Mouse (Mus musculus): ENCODE measurements around the gene Nup107. TPM values are rescaled to one million over a fixed set of nuclear protein-coding genes. Genes with fewer than 3 reads are reported as not detected.

Nup107 gene
- polyA plus RNA-seq, 1 experiment from 2014 or later, result 107 TPM

GRCm38 (mm10) chr10:117781021-117781725 is 11.3 kb downstream of the Nup107 start:
- Histone ChIP-seq H3K36me3 (replicated peaks) (peaks cover 100% of the 10 kb centered on the region), H3K9me3 (no peaks in the 10 kb centered on the region), H3K27me3 (replicated peaks; ENCODE audit: low read depth, poor library complexity, severe bottlenecking) (no peaks in the 10 kb centered on the region), H3K4me3 (no peak overlapping the region), H3K4me1 (no peaks in the 10 kb centered on the region), H3K27ac (replicated peaks) (no peak overlapping the region)
- DNase-seq (ENCODE audit: low spot score), result no peak
- 96% methylated on average over 17 of the region's 17 CpGs for WGBS

- no peak for DNase-seq (ENCODE audit: low spot score)
- 96% methylated on average over 6 of the region's 6 CpGs for WGBS
- no peak overlapping the region for H3K27ac ChIP-seq (replicated peaks)
- no peaks in the 10 kb centered on the region for H3K27me3 ChIP-seq (replicated peaks; ENCODE audit: low read depth, poor library complexity, severe bottlenecking)
- peaks cover 100% of the 10 kb centered on the region for H3K36me3 ChIP-seq (replicated peaks)
- H3K4me1 ChIP-seq, result no peaks in the 10 kb centered on the region
- no peaks in the 10 kb centered on the region for H3K9me3 ChIP-seq
- no peak overlapping the region for H3K4me3 ChIP-seq
Observed at GRCm38 (mm10) chr10:117780306-117780911, 12.1 kb downstream of the Nup107 start.

GRCm38 (mm10) chr10:117779581-117780305 is 12.8 kb downstream of the Nup107 start:
- Histone ChIP-seq H3K27me3 (replicated peaks; ENCODE audit: low read depth, poor library complexity, severe bottlenecking) (no peaks in the 10 kb centered on the region), H3K9me3 (no peaks in the 10 kb centered on the region), H3K27ac (replicated peaks) (no peak overlapping the region), H3K36me3 (replicated peaks) (peaks cover 100% of the 10 kb centered on the region), H3K4me3 (no peak overlapping the region), H3K4me1 (no peaks in the 10 kb centered on the region)
- WGBS, result 95% methylated on average over 8 of the region's 8 CpGs
- no peak for DNase-seq (ENCODE audit: low spot score)

GRCm38 (mm10) chr10:117778951-117779350 is 13.6 kb downstream of the Nup107 start:
- no peaks in the 10 kb centered on the region for H3K27me3 ChIP-seq (replicated peaks; ENCODE audit: low read depth, poor library complexity, severe bottlenecking)
- 92% methylated on average over 4 of the region's 4 CpGs for WGBS
- peaks cover 100% of the 10 kb centered on the region for H3K36me3 ChIP-seq (replicated peaks)
- no peak overlapping the region for H3K27ac ChIP-seq (replicated peaks)
- no peaks in the 10 kb centered on the region for H3K4me1 ChIP-seq
- no peaks in the 10 kb centered on the region for H3K9me3 ChIP-seq
- no peak for DNase-seq (ENCODE audit: low spot score)
- H3K4me3 ChIP-seq, result no peak overlapping the region

GRCm38 (mm10) chr10:117778328-117778910 is 14.1 kb downstream of the Nup107 start:
- H3K4me1 ChIP-seq, result no peaks in the 10 kb centered on the region
- no peak for DNase-seq (ENCODE audit: low spot score)
- 93% methylated on average over 12 of the region's 12 CpGs for WGBS
- H3K4me3 ChIP-seq, result no peak overlapping the region
- no peaks in the 10 kb centered on the region for H3K9me3 ChIP-seq
- H3K36me3 ChIP-seq (replicated peaks), result peaks cover 100% of the 10 kb centered on the region
- H3K27me3 ChIP-seq (replicated peaks; ENCODE audit: low read depth, poor library complexity, severe bottlenecking), result no peaks in the 10 kb centered on the region
- H3K27ac ChIP-seq (replicated peaks), result no peak overlapping the region

- 92% methylated on average over 17 of the region's 17 CpGs for WGBS
Observed at GRCm38 (mm10) chr10:117777501-117778327, 14.8 kb downstream of the Nup107 start.

GRCm38 (mm10) chr10:117777103-117777470 is 15.4 kb downstream of the Nup107 start:
- H3K36me3 ChIP-seq (replicated peaks), result peaks cover 100% of the 10 kb centered on the region

More at GRCm38 (mm10) chr10:117777501-117778327, 14.8 kb downstream of the Nup107 start:
- Histone ChIP-seq H3K36me3 (replicated peaks) (peaks cover 100% of the 10 kb centered on the region), H3K4me1 (no peaks in the 10 kb centered on the region), H3K27ac (replicated peaks) (no peak overlapping the region), H3K27me3 (replicated peaks; ENCODE audit: low read depth, poor library complexity, severe bottlenecking) (no peaks in the 10 kb centered on the region), H3K9me3 (no peaks in the 10 kb centered on the region), H3K4me3 (no peak overlapping the region)
- DNase-seq (ENCODE audit: low spot score), result no peak

GRCm38 (mm10) chr10:117776281-117777102 is 16.0 kb downstream of the Nup107 start:
- no peak overlapping the region for H3K4me3 ChIP-seq
- WGBS, result 94% methylated on average over 12 of the region's 12 CpGs
- no peaks in the 10 kb centered on the region for H3K9me3 ChIP-seq
- H3K4me1 ChIP-seq, result no peaks in the 10 kb centered on the region
- H3K36me3 ChIP-seq (replicated peaks), result peaks cover 99% of the 10 kb centered on the region
- no peak overlapping the region for H3K27ac ChIP-seq (replicated peaks)
- DNase-seq (ENCODE audit: low spot score), result no peak
- H3K27me3 ChIP-seq (replicated peaks; ENCODE audit: low read depth, poor library complexity, severe bottlenecking), result no peaks in the 10 kb centered on the region

More at GRCm38 (mm10) chr10:117777103-117777470, 15.4 kb downstream of the Nup107 start:
- DNase-seq (ENCODE audit: low spot score), result no peak
- Histone ChIP-seq H3K9me3 (no peaks in the 10 kb centered on the region), H3K27ac (replicated peaks) (no peak overlapping the region), H3K27me3 (replicated peaks; ENCODE audit: low read depth, poor library complexity, severe bottlenecking) (no peaks in the 10 kb centered on the region), H3K4me3 (no peak overlapping the region), H3K4me1 (no peaks in the 10 kb centered on the region)
- 96% methylated on average over 3 of the region's 3 CpGs for WGBS

GRCm38 (mm10) chr10:117775401-117776144 is 16.9 kb downstream of the Nup107 start:
- no peaks in the 10 kb centered on the region for H3K27me3 ChIP-seq (replicated peaks; ENCODE audit: low read depth, poor library complexity, severe bottlenecking)
- H3K4me3 ChIP-seq, result no peak overlapping the region
- 89% methylated on average over 6 of the region's 6 CpGs for WGBS
- H3K36me3 ChIP-seq (replicated peaks), result peaks cover 99% of the 10 kb centered on the region
- no peak overlapping the region for H3K27ac ChIP-seq (replicated peaks)
- H3K9me3 ChIP-seq, result no peaks in the 10 kb centered on the region
- H3K4me1 ChIP-seq, result no peaks in the 10 kb centered on the region
- DNase-seq (ENCODE audit: low spot score), result no peak

- Histone ChIP-seq H3K4me3 (no peak overlapping the region), H3K9me3 (no peaks in the 10 kb centered on the region), H3K27ac (replicated peaks) (no peak overlapping the region), H3K4me1 (no peaks in the 10 kb centered on the region), H3K36me3 (replicated peaks) (peaks cover 99% of the 10 kb centered on the region), H3K27me3 (replicated peaks; ENCODE audit: low read depth, poor library complexity, severe bottlenecking) (no peaks in the 10 kb centered on the region)
- WGBS, result 91% methylated on average over 1 of the region's 1 CpGs
- no peak for DNase-seq (ENCODE audit: low spot score)
Observed at GRCm38 (mm10) chr10:117774817-117775120, 17.7 kb downstream of the Nup107 start.
